In the genomic region with DNA sequence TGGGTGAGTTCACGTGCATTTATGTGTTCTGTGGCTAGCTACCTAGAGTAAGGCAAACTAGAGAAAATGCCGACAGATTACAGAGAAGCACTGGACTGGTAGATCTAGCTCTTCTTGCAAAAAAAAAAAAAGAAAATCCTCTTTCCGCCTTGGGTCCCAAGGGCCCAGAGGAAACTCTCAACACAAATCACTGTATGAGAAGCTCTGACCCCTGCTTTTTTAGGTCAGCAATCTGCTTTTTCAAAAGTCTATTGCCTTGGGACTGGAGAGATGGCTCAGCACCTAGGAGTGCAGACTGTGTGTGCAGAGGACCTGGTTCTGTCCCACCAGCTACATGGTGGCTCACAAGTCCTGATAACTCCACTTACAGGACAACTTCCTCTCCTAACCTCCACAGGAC, we compare ENCODE assay signal across 13 mouse cellular contexts.
"Had no signal": no experiment of that assay in that cellular context is flagged by ENCODE, and none has a peak within 500 bp of the region (broad histone marks: within the 10 kb centered on the region; RNA-seq: fewer than 3 reads in every experiment).

No protein-coding gene starts in this region.

- ATAC-seq: lung, postnatal 0 days had no signal

- DNase-seq: lung, adult 2 months; lung, postnatal 36 days; midbrain, embryonic 14.5 days; right cerebral cortex, adult 18-20 months; right cerebral cortex, postnatal 25 days; thymus, postnatal 36 days had no signal

- H3K4me2 ChIP-seq: neural tube, embryonic 15.5 days had no signal

- H3K36me3 ChIP-seq: limb, embryonic 10.5 days; midbrain, embryonic 10.5 days; neural tube, embryonic 15.5 days had no signal

- H3K27ac ChIP-seq: left cerebral cortex, adult 2 months; limb, embryonic 10.5 days; liver, embryonic 14.5 days; midbrain, embryonic 10.5 days; neural tube, embryonic 15.5 days had no signal

- H3K4me3 ChIP-seq: left cerebral cortex, adult 2 months; limb, embryonic 10.5 days; midbrain, embryonic 10.5 days; myocyte; neural tube, embryonic 15.5 days had no signal

- H3K4me1 ChIP-seq: midbrain, embryonic 10.5 days; neural tube, embryonic 15.5 days had no signal

- H3K27me3 ChIP-seq: neural tube, embryonic 15.5 days had no signal

- H3K9me3 ChIP-seq: limb, embryonic 10.5 days; midbrain, embryonic 10.5 days; neural tube, embryonic 15.5 days had no signal

- H3K9ac ChIP-seq: liver, embryonic 14.5 days; neural tube, embryonic 15.5 days had no signal
